Mouse (Mus musculus) lung, adult 2 months (tissue): Measurements from ENCODE around the gene Serf2. TPM values are rescaled to one million over a fixed set of nuclear protein-coding genes. Genes with fewer than 3 reads are reported as not detected.
A peak's percentile ranks its signal among the peaks of the same experiment; 100 is the strongest.

ENCODE experiments used
- DNase-seq: peaks from one replicate; pipeline ENCODE4 v3.0.0; 2022
- H3K4me1 ChIP-seq: fragments of 200-500 bp; 2 replicates; pipeline ENCODE4 v1.6.1; 2011; ENCODE audit warnings: low read length; ENCODE audit not compliant: control insufficient read depth, insufficient read depth
- H3K4me3 ChIP-seq: fragments of 200-500 bp; replicated peaks from 2 replicates; pipeline ENCODE3; 2011; ENCODE audit warnings: low read depth, mild to moderate bottlenecking, control low read depth, low read length; ENCODE audit errors: extremely low read depth
- CTCF ChIP-seq: fragments of 200-500 bp; IDR thresholded peaks from 2 replicates; pipeline ENCODE4 v1.5.1; 2011; ENCODE audit warnings: mild to moderate bottlenecking, low read length, control low read depth; ENCODE audit not compliant: insufficient read depth
- POLR2A ChIP-seq: fragments of 200-500 bp; IDR thresholded peaks from 2 replicates; pipeline ENCODE4 v1.6.1; 2011; ENCODE audit warnings: low read depth, mild to moderate bottlenecking, control low read depth, low read length, borderline replicate concordance; ENCODE audit errors: extremely low read depth
- WGBS: fragments of 180-500 bp; shearing (Covaris S2); methylation state at CpG from one replicate; pipeline ENCODE4 v1.1.7; 2018; 5-methylcytosine and 5-hydroxymethylcytosine counted together
- polyA plus RNA-seq: library from polyadenylated mRNA; depleted of rRNA; stranded (reverse); fragments of >200 nt; gene quantifications from 2 replicates; pipeline ENCODE4 v1.2.3, GENCODE M21; 2012

The Serf2 gene
- polyA plus RNA-seq, 1 experiment = 315 TPM

DNA sequence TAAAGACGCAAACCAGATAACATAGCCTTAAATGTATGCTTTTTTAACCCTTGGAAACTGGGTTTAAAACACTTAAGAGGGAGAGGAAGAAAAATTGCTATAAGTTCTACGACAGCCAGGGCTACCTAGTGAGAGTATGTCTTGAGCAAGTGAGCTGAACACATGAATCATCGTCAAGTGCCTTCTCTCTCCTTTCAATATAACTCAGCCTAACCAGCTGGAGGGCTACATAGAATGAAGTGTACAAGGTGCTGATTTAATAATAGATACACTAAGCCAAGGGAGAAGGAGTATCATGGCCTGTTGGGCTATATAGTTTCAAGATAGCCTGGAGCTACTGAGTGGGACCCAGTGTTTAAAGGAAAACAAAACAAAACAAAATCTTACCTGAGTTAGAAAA lies 30.5 kb upstream of the Serf2 start:
- TF ChIP-seq CTCF (no peak), POLR2A (no peak)
- no peak overlapping the region for H3K4me3 ChIP-seq
- H3K4me1 ChIP-seq = peaks cover 10% of the 10 kb centered on the region
- 64% methylated on average over 3 of the region's 3 CpGs for WGBS
- no peak for DNase-seq

DNA sequence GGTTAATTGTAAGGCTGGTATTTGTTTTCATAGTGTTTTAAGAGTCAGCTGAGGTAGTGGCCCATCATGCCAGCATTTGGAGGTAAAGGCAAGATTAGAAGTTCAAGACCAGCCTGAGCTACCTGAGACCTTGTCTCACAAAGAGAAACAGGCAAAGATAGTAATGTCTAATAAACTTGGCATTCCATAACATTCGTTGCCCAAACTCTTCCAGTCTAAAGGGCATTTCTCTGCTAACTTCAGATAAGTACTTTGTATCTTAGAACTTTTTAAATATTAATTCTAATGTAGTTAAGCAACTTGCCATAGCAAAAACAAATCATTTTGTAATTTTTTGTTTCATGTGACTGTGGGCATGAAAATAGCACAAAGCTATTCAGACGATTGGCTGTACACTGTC lies 25.8 kb upstream of the Serf2 start:
- no peak for DNase-seq
- WGBS = 88% methylated on average over 2 of the region's 2 CpGs
- Histone ChIP-seq H3K4me3 (no peak overlapping the region), H3K4me1 (peaks cover 6% of the 10 kb centered on the region; the same call in 1 of the 2 replicates)
- TF ChIP-seq POLR2A (no peak), CTCF (no peak)

DNA sequence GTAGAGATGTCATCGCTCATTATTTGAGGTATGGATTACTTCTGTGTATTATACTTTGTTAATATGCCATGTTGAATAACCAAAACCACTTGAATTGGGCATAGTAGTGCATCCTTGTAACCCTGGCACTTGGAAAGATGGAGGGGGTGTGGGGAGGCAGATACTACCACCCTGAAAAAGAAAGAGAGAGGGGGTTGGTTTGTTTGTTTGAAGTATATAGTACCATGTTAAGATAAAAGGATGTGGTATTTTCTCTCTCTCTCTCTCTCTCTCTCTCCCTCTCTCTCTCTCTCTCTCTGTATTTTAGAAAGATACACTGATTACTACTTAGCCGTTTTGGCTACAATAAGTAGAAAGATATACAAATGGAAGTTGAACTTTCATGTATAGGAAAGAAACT lies 23.1 kb upstream of the Serf2 start:
- Histone ChIP-seq H3K4me3 (no peak overlapping the region), H3K4me1 (no peaks in the 10 kb centered on the region)
- 91% methylated on average over 2 of the region's 2 CpGs for WGBS
- DNase-seq = no peak
- TF ChIP-seq POLR2A (no peak), CTCF (no peak)

DNA sequence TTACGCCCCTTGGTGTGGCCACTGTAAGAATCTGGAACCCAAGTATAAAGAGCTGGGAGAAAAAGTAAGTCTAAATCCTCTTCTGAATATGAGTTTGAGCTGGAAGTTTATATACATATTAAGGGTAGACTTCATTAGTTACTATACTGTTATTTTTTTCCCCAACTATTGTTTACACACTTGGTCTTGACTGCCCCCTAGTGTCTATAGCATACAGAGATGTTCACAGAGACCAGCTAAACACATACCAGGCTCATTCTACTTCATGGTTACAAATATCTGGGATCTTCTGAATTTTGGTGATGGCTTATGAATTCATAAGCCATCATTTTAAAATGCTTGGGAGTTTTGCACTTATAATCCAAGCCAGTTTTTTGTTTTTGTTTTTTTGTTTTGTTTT lies 14.1 kb upstream of the Serf2 start:
- no peak for DNase-seq
- TF ChIP-seq POLR2A (no peak), CTCF (no peak)
- H3K4me3 ChIP-seq = no peak overlapping the region
- 100% methylated on average over 1 of the region's 1 CpGs for WGBS
- no peaks in the 10 kb centered on the region for H3K4me1 ChIP-seq

DNA sequence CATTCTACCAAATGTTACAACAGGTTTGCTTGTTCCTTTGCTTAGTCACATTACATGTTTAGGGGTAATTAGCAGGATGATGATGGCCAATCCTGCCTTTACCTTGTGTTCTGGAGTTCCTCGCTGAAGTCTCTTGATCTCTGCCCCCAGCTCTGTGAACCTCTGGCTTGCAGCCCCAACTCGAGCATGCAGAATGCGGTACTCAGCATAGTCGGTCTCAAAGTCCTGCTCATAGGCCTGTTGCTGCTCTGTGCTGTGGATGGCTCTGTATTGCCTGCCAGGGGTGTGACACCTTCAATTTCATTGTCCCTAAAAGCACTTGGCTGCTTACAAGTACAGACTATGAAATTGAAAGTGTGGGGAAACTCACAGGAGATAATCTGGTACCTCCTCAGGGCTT lies 9.2 kb upstream of the Serf2 start:
- TF ChIP-seq CTCF (no peak), POLR2A (no peak)
- no peak for DNase-seq
- no peak overlapping the region for H3K4me3 ChIP-seq
- 0 out of 2 replicates have a peak, but pooled peaks cover 2% of the 10 kb centered on the region for H3K4me1 ChIP-seq
- WGBS = 67% methylated on average over 4 of the region's 4 CpGs

DNA sequence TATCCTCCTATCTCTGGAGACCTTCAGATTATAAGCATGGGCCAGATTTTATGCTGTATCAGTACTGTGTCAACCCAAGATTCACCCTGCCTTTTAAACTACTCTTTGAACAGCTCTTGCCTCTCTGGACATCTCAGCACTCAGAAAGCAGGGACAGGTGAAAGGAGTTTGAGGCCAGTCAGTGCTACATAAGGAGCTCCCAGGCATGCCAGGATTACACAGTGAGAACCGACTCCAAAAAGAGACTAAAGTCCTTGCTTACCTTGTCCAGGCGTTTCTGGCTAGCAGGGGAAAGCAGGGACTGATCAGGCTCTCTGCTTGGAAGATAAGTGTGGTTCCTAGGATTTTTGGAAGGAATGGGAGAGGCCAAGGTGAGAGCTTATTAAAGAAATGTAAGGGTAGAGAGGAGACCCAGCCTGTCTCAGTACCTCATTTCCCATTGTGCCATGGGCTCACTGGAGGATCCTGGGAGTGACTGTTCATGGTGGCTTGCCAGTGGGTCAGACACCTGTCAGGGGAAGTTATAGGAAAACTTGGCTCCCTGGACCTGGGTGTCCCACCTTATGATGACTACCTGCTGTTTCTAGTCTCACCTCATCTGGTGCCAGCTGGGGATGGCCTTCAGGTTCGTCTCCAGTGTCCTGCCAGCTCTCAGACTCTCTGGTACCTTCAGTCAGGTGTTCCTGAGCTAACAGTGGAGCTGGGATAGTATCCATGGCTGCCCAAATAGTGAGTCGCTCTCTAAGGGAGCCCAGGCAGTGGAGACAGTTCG lies 8.0 kb upstream of the Serf2 start:
- TF ChIP-seq POLR2A (no peak), CTCF (no peak)
- no peak for DNase-seq
- no peak overlapping the region for H3K4me3 ChIP-seq
- H3K4me1 ChIP-seq = 0 out of 2 replicates have a peak, but pooled peaks cover 2% of the 10 kb centered on the region
- WGBS = 64% methylated on average over 5 of the region's 5 CpGs

DNA sequence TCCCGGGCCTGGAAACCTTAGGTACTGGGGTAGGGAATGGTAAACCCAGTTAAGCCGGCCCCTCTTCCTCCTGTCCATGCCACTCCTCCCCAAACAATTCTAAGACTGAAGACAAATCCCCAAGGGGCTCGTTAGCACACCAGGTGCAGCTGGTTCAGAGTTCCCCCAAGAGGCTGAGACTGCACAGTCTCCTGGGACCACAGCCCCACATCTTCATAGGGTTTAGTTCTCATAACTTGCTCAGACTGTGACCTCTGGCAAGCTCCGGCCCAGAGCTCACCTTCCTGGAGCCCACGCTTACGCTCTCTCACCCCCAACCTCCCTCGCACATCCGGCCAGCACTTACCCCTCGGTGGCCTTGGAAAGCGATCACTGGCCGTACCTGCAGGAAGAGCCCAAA lies 7.2 kb upstream of the Serf2 start:
- 12% methylated on average over 11 of the region's 11 CpGs for WGBS
- 0 out of 2 replicates have a peak, but pooled peaks cover 2% of the 10 kb centered on the region for H3K4me1 ChIP-seq
- peak overlapping the region; percentile 10 for H3K4me3 ChIP-seq
- no peak for DNase-seq
- TF ChIP-seq POLR2A = no peak
- TF ChIP-seq CTCF = no peak

DNA sequence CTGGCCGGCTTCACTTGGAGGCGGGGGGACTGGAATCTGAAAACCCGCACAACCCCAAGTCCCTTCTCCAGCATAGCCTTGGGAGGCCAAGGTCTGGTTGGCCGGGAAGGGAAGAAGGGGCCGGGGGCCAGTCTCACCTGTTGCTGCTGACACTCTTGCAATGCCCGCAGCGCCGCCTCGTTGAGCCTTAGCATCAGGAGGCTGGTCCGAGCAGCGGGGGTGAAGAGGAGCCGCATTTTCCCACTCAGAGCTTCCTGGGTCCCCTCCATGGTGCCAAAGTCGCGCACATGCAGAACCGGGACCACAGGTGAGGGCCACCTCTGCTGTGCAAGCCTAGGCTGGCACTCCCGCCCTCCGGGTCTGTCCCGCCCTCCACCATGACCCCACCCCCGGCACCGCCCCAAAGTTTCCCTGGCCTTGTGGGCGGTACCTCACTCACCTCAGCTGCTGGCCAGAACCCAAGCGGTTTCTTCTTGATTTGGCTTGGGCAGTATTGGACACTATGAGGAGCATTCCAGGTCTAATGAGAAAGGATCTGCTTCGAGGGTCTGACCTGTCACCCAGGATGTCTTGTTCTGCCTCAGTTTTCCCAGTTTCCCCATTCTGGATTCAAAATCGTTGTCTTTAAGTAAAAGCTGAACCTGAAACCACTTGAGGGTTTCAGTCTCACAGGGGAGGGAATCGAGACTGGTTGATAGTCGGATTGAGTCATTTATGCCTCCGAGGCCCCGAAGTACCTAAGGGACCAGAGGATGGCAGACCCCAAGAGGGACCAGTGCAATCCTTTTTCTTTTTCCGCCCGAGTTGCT lies 6.5 kb upstream of the Serf2 start:
- Histone ChIP-seq H3K4me3 (peak overlapping the region; percentile 52), H3K4me1 (0 out of 2 replicates have a peak, but pooled peaks cover 2% of the 10 kb centered on the region)
- no peak for TF ChIP-seq POLR2A
- no peak for TF ChIP-seq CTCF
- whole genome bisulfite sequencing = 2% methylated on average over 30 of the region's 30 CpGs
- peak; percentile 84 for DNase-seq

DNA sequence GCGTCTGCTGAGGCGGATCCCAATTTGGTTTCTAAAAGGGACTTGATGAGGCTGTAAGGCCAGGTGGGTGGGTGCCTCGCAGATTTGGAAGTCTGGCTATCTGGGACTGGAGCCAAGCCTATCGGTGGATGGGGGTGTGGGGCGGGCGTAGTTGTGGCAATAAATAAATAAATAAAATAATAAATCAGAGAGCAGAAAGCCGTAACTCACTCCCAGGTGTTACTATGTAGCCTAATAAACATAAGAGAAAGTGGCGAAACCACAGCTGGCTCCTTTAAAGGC lies 6.0 kb upstream of the Serf2 start:
- DNase-seq = no peak
- TF ChIP-seq POLR2A (no peak), CTCF (no peak)
- 8% methylated on average over 8 of the region's 8 CpGs for WGBS
- Histone ChIP-seq H3K4me3 (peak overlapping the region; percentile 19), H3K4me1 (0 out of 2 replicates have a peak, but pooled peaks cover 2% of the 10 kb centered on the region)
